Comparison of ENCODE assay signal across 13 mouse cellular contexts in genomic region chr7:112192237-112192636, GRCm38 (mm10). TPM values are rescaled to one million over a fixed set of nuclear protein-coding genes. Genes with fewer than 3 reads are reported as not detected.
DNase-seq lines count a peak whose midpoint lies in the region; ATAC-seq and TF ChIP-seq lines count a peak whose summit lies in the region.
"Had no signal": no experiment of that assay in that cellular context is flagged by ENCODE, and none has a peak within 500 bp of the region (broad histone marks: within the 10 kb centered on the region; RNA-seq: fewer than 3 reads in every experiment).

No protein-coding gene starts in this region.

- no peaks in the 10 kb centered on the region for H3K27me3 ChIP-seq in limb, embryonic 13.5 days
- H3K27me3 ChIP-seq in forebrain, embryonic 16.5 days (replicated peaks; ENCODE audit: control insufficient read depth, insufficient read depth, low read length): no peaks in the 10 kb centered on the region
- H3K27me3 ChIP-seq: hindbrain, embryonic 12.5 days; midbrain, embryonic 15.5 days; neural tube, embryonic 15.5 days had no signal

- H3K27ac ChIP-seq in limb, embryonic 13.5 days: peak overlapping the region; percentile 80
- no peak overlapping the region for H3K27ac ChIP-seq in forebrain, embryonic 16.5 days (ENCODE audit: low read length)
- H3K27ac ChIP-seq: hindbrain, embryonic 12.5 days; midbrain, embryonic 15.5 days; neural tube, embryonic 15.5 days had no signal

- DNase-seq in adrenal gland, postnatal 14 days: peak; percentile 47
- no peak for DNase-seq in adrenal gland, postnatal 4 days (ENCODE audit: low spot score in 2 of 2)
- DNase-seq in heart, postnatal 14 days: peak; percentile 37 to 42
- no peak for DNase-seq in heart, postnatal 36 days
- DNase-seq in lung, postnatal 36 days: peak; percentile 21
- no peak for DNase-seq in lung, adult 2 months
- DNase-seq: kidney, adult 2 months; thymus, adult 18-20 months had no signal

- 62% methylated on average over 4 of the region's 4 CpGs for WGBS in lung, adult 2 months
- WGBS in limb, embryonic 13.5 days: 43% methylated on average over 4 of the region's 4 CpGs
- 83% methylated on average over 4 of the region's 4 CpGs for WGBS in forebrain, embryonic 16.5 days

- H3K9me3 ChIP-seq in limb, embryonic 13.5 days: no peaks in the 10 kb centered on the region; the same call in 1 of the 2 replicates
- no peaks in the 10 kb centered on the region for H3K9me3 ChIP-seq in forebrain, embryonic 16.5 days (ENCODE audit: control insufficient read depth, low read length)
- H3K9me3 ChIP-seq: hindbrain, embryonic 12.5 days; midbrain, embryonic 15.5 days; neural tube, embryonic 15.5 days had no signal

- TF ChIP-seq POLR2A in lung, adult 2 months (IDR thresholded peaks at IDR 0.05; ENCODE audit: borderline replicate concordance, extremely low read depth, low read depth, low read length): no peak

- intact Hi-C loops in heart, postnatal 14 days (cut with DNase I): no loop called here
- intact Hi-C loops in heart, postnatal 36 days (cut with DNase I): no loop called here

- no peak for TF ChIP-seq CTCF in lung, adult 2 months (IDR thresholded peaks at IDR 0.05; ENCODE audit: insufficient read depth, low read length)

- H3K4me2 ChIP-seq in limb, embryonic 13.5 days (replicated peaks): no peak overlapping the region; the same call in 1 of the 2 replicates
- no peak overlapping the region for H3K4me2 ChIP-seq in forebrain, embryonic 16.5 days (ENCODE audit: low read length)
- H3K4me2 ChIP-seq: hindbrain, embryonic 12.5 days; midbrain, embryonic 15.5 days; neural tube, embryonic 15.5 days had no signal

- H3K4me3 ChIP-seq in lung, adult 2 months (replicated peaks; ENCODE audit: extremely low read depth, low read depth, low read length): no peak overlapping the region
- H3K4me3 ChIP-seq in limb, embryonic 13.5 days: no peak overlapping the region
- no peak overlapping the region for H3K4me3 ChIP-seq in forebrain, embryonic 16.5 days (replicated peaks; ENCODE audit: low read length)
- H3K4me3 ChIP-seq: hindbrain, embryonic 12.5 days; midbrain, embryonic 15.5 days; neural tube, embryonic 15.5 days had no signal

- H3K4me1 ChIP-seq in lung, adult 2 months (ENCODE audit: control insufficient read depth, insufficient read depth, low read length): no peaks in the 10 kb centered on the region
- H3K4me1 ChIP-seq in limb, embryonic 13.5 days: peaks cover 35% of the 10 kb centered on the region
- no peaks in the 10 kb centered on the region for H3K4me1 ChIP-seq in forebrain, embryonic 16.5 days (replicated peaks; ENCODE audit: control insufficient read depth, insufficient read depth, low read length)
- H3K4me1 ChIP-seq: hindbrain, embryonic 12.5 days; midbrain, embryonic 15.5 days; neural tube, embryonic 15.5 days had no signal

- peak; percentile 63 for ATAC-seq in limb, embryonic 13.5 days (ENCODE audit: low FRiP score, low read depth)
- ATAC-seq in forebrain, embryonic 16.5 days: no peak
- ATAC-seq: midbrain, embryonic 15.5 days had no signal

- no peak overlapping the region for H3K9ac ChIP-seq in limb, embryonic 13.5 days
- no peak overlapping the region for H3K9ac ChIP-seq in forebrain, embryonic 16.5 days (replicated peaks; ENCODE audit: low read depth, low read length)
- H3K9ac ChIP-seq: hindbrain, embryonic 12.5 days; midbrain, embryonic 15.5 days; neural tube, embryonic 15.5 days had no signal

- no peaks in the 10 kb centered on the region for H3K36me3 ChIP-seq in limb, embryonic 13.5 days
- H3K36me3 ChIP-seq in forebrain, embryonic 16.5 days (ENCODE audit: control insufficient read depth, insufficient read depth): no peaks in the 10 kb centered on the region
- H3K36me3 ChIP-seq: hindbrain, embryonic 12.5 days; midbrain, embryonic 15.5 days; neural tube, embryonic 15.5 days had no signal

RNA-seq across cellular contexts. Expression of gene Dkk3, which starts 33.4 kb away (rescaled TPM):
- total RNA-seq in adrenal gland, postnatal 14 days (2021): 10.3 and 13.7 TPM in 2 replicates
- total RNA-seq in adrenal gland, postnatal 4 days (2021): 10 to 100 TPM; 17.3 to 17.7 TPM
- total RNA-seq in heart, postnatal 14 days (2021): 10 to 100 TPM; 21.3 to 48.5 TPM
- total RNA-seq in heart, postnatal 36 days (2021): 10 to 100 TPM; 35.5 to 43.5 TPM
- polyA plus RNA-seq in lung, adult 2 months (2012; rRNA removed): 28.3 and 32.3 TPM in 2 replicates
- polyA plus RNA-seq in limb, embryonic 13.5 days (2015; fragmentation: Nextera tagmentation; extraction: Ambion mirVana): 41.3 and 45.4 TPM in 2 replicates
- 22.0 and 29.9 TPM in 2 replicates for polyA plus RNA-seq in forebrain, embryonic 16.5 days (2015; fragmentation: Nextera tagmentation; extraction: Ambion mirVana)

RNA-seq across cellular contexts. Expression of gene Mical2, which starts 33.4 kb away (rescaled TPM):
- total RNA-seq in adrenal gland, postnatal 14 days (2021): 16.5 TPM in 2 replicates
- total RNA-seq in adrenal gland, postnatal 4 days (2021): 10 to 100 TPM; 25.2 TPM
- 100 to 1,000 TPM; 105 to 127 TPM for total RNA-seq in heart, postnatal 14 days (2021)
- 100 to 1,000 TPM in 1 of 2 experiments, 10 to 100 TPM in 1; 80.8 to 101 TPM for total RNA-seq in heart, postnatal 36 days (2021)
- polyA plus RNA-seq in lung, adult 2 months (2012; rRNA removed): 49.0 and 58.2 TPM in 2 replicates
- polyA plus RNA-seq in limb, embryonic 13.5 days (2015; fragmentation: Nextera tagmentation; extraction: Ambion mirVana): 2.1 and 2.3 TPM in 2 replicates
- polyA plus RNA-seq in forebrain, embryonic 16.5 days (2015; fragmentation: Nextera tagmentation; extraction: Ambion mirVana): 10.0 and 11.1 TPM in 2 replicates

Comparison
In these comparisons a context has a peak if more than half of its experiments do, and no peak if none do; other contexts are left out.
1. DNase-seq: peak in adrenal gland, postnatal 14 days (single experiment), heart, postnatal 14 days (2 of 2) and lung, postnatal 36 days (single experiment); none in adrenal gland, postnatal 4 days (0 of 2), heart, postnatal 36 days (0 of 2) and lung, adult 2 months (single experiment).